Mouse (Mus musculus) cerebellum, adult 11 months (tissue): ENCODE measurements around the gene Hopx.
A peak's percentile ranks its signal among the peaks of the same experiment; 100 is the strongest.

Experiments
- DNase-seq: peaks from one replicate; pipeline ENCODE4 v3.0.0; 2022

Gene Hopx

DNA sequence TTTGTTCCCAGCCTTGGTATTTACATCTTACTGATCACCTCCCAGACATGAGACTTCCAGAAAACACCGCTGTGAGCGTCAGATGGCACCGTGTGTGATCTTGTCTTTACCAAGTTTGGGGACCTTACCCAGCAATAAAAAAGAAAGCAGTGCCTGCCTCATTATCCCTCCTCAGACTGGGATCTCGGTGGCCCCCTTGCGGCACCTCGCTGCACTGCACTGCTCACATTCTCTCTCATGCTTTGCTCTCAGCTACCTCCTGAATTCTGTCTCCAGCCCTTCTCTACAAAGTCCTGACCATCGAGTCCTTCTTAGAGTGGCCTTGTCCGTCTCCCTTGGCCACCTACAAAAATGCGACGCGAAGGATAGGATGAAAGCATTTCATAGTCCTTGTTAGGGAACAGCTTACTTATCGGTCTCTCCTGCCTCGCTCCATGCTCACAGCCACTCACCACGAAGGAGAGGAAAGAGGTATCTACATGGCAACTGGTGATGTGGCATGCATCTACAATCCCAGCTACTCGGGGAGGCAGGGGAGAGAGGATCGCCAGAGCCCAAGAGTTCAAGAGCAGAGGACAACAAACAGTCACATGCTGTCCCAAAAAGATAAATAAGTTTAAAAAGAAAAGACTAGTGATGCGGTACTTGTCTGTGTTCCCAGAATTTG, 53.4 kb downstream of the Hopx start:
- DNase-seq = peak; percentile 10

DNA sequence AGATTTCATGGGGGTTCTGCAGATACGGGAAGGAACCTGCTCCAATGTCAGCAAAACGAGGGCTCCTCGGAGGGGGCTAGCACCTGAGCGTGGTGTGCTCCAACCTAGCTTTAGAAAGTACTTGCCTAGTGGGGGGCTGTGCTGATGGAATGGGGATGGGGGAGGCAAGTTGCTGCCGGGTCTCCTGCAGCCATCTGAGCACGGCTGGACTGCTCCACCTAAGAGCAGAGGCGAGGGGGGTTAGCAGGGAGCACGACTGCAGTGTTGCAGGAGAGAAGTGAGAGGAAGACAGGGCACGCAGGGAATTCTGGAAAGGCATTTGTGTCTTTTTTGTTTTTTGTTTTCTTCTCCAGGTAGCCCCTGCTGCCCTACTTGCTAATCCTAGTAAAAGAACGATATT, 54.6 kb downstream of the Hopx start:
- DNase-seq = no peak

DNA sequence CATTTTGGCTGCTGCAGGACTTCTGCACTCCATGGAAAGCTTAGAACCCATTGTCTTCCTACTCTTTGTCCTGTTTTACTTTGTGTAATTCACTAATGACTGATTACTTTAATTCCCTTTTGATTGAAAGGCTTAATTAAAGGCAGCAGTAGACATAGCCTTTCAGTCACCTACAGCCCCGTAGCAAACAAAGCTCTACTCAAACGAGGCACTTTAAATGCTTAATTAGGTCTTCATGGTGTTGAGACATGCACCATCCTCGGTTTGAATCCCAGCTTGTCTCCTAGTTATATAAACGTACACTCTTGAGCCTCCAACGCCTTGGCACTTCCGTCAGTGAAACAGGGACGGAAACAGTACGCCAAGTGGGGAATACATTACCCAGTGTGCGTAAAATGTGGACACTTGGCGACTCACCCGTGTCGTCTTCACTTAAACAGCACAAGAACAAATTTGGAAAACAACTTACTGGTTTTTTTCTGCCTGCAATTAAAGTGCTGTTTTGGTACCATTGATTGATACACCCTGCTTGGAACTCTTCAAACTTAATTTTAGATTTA, 58.0 kb downstream of the Hopx start:
- no peak for DNase-seq

DNA sequence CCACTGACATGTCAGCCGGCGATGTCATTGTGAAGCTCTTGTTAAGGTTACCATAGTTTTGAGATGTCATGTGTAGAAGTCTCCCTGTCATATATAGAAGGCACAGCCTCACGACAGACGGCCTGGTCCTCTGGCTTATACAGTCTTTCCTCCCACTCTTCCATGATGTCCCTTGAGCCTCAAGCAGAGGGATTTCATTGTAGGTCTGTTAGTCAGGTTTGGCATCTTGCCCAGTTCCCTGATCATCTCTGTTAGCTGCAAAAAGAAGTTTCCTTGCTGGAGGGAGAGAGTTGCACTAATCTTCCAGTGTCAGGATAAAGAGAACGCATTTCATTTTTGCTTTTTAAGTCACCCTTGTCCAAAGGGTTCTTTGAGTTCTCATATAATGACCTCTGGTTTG, 62.3 kb downstream of the Hopx start:
- no peak for DNase-seq

DNA sequence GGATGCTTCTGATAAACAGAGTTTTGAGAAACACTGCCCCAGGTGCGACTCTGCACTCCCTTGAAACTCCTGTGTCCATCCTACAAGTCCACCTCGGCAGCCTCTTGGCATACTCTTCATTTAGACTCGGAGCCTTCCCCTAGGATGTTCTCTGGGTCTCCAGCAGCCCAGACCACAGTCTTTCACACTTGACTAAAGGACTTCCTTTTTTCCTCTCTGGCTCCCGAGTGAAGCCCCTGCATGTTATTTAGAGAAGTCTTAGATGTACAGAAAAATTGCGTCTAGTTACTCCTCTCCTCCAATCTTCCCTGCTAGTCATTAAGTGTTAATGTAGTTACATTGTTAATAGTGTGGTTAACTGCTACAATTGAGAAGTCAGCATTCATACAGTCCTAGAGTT, 70.6 kb downstream of the Hopx start:
- no peak for DNase-seq

DNA sequence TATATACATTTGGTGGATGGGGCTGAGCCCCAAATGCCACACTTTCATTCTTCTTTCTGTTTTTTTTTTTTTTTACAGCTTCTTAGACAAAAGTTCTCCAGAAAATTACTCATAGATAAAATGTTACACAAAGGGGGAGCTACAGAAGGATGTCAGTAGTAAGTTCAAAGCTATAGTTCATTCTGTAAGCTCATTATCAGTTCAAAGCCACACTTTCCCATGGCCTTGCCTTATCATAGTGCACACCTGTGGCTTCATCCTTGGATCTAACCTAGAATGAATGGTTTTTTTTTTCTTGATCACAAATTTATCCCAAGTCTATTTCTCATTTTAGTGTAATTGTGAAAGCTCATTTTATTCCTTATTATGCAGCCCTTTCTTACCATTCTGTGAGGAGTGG, 75.5 kb downstream of the Hopx start:
- no peak for DNase-seq

DNA sequence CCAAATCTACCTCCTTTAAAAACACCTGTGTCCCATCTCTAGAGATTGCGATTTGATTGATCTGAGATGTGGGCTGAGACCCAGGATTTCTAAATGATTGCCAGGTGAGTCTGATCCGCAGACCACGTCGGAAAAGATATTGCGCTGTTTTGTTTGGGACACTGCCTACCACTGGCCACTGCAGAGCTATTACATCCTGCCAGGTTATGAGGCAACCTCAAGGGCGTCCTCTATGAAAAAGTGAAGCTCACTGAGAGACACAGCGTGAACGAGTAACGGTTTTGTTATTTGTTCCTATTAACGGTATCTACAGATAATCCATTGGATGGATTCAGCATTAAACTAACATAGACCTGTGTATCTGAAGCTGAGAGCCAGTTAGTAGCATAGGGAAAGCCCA, 76.5 kb downstream of the Hopx start:
- no peak for DNase-seq
